ENCODE assay signal across 11 mouse cellular contexts in the genomic region with DNA sequence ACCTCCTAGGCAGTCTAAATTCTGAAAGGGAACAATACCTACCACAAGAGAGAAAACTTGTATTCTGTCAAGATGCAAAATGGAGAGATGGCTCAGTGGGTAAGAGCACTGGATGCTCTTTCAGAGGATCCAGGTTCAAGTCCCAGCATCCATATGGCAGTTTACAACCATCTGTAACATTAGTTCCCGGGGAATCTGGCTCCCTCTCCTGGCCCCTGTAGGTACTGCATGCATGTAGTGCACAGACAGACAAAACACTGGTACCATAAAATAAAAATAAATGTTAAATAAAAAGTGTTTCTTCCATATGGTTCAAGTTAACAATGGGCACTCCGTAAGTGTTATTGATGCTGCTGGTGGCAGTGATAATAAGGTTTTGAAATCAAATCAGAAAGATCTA. TPM values are rescaled to one million over a fixed set of nuclear protein-coding genes. Genes with fewer than 3 reads are reported as not detected.
DNase-seq lines count a peak whose midpoint lies in the region; ATAC-seq and TF ChIP-seq lines count a peak whose summit lies in the region.
"Had no signal": no experiment of that assay in that cellular context is flagged by ENCODE, and none has a peak within 500 bp of the region (broad histone marks: within the 10 kb centered on the region; RNA-seq: fewer than 3 reads in every experiment).

No protein-coding gene starts in this region.

- no peak overlapping the region for H3K4me3 ChIP-seq in heart, embryonic 12.5 days
- H3K4me3 ChIP-seq in testis, adult 2 months (ENCODE audit: control insufficient read depth, low read depth, low read length): no peak overlapping the region
- H3K4me3 ChIP-seq: heart, embryonic 13.5 days; limb, embryonic 13.5 days had no signal

- peak; percentile 35 for DNase-seq in heart, postnatal 4 days
- no peak for DNase-seq in testis, postnatal 14 days (ENCODE audit: low spot score)
- DNase-seq in kidney, postnatal 14 days: peak; percentile 15
- DNase-seq in thymus, postnatal 4 days: peak; percentile 76
- no peak for DNase-seq in layer of hippocampus, postnatal 36 days
- DNase-seq in frontal cortex, postnatal 25 days (ENCODE audit: low spot score in 2 of 2): no peak

- no peak for ATAC-seq in heart, embryonic 12.5 days (ENCODE audit: insufficient number of reproducible peaks, low FRiP score)
- ATAC-seq: activated CD4-positive, CD25-positive, alpha-beta regulatory T cell, adult 4 months had no signal

- H3K9ac ChIP-seq in heart, embryonic 12.5 days: no peak overlapping the region
- H3K9ac ChIP-seq: heart, embryonic 13.5 days; limb, embryonic 13.5 days had no signal

- WGBS in heart, embryonic 12.5 days: 83% methylated on average over 2 of the region's 2 CpGs

- TF ChIP-seq CTCF in testis, adult 2 months (IDR thresholded peaks at IDR 0.05; ENCODE audit: control insufficient read depth, insufficient read depth, insufficient replicate concordance, low read depth, low read length): peak; percentile 33; the same call in 1 of the 2 replicates

- TF ChIP-seq POLR2A in testis, adult 2 months (IDR thresholded peaks at IDR 0.05; ENCODE audit: control insufficient read depth, low read depth, low read length): no peak

- peaks cover 11% of the 10 kb centered on the region for H3K9me3 ChIP-seq in heart, embryonic 12.5 days (replicated peaks)

- H3K4me2 ChIP-seq in heart, embryonic 12.5 days: no peak overlapping the region
- H3K4me2 ChIP-seq: heart, embryonic 13.5 days; limb, embryonic 13.5 days had no signal

- H3K27ac ChIP-seq in heart, embryonic 12.5 days (ENCODE audit: poor library complexity, severe bottlenecking): no peak overlapping the region
- H3K27ac ChIP-seq in testis, adult 2 months (ENCODE audit: control insufficient read depth, insufficient read depth, low read depth, low read length): no peak overlapping the region
- H3K27ac ChIP-seq: heart, embryonic 13.5 days; limb, embryonic 13.5 days had no signal

- H3K27me3 ChIP-seq in heart, embryonic 12.5 days (replicated peaks): no peaks in the 10 kb centered on the region
- H3K27me3 ChIP-seq in testis, adult 2 months (ENCODE audit: control insufficient read depth, insufficient read depth, low read length): no peaks in the 10 kb centered on the region
- H3K27me3 ChIP-seq: heart, embryonic 13.5 days; limb, embryonic 13.5 days had no signal

- peaks cover 15% of the 10 kb centered on the region; the same call in 1 of the 2 replicates for H3K4me1 ChIP-seq in heart, embryonic 12.5 days (replicated peaks)
- peaks cover 7% of the 10 kb centered on the region for H3K4me1 ChIP-seq in testis, adult 2 months (ENCODE audit: control insufficient read depth, insufficient read depth, low read length)

- H3K36me3 ChIP-seq in heart, embryonic 12.5 days: no peaks in the 10 kb centered on the region
- no peaks in the 10 kb centered on the region for H3K36me3 ChIP-seq in testis, adult 2 months (ENCODE audit: control insufficient read depth, insufficient read depth, low read length)
- H3K36me3 ChIP-seq: heart, embryonic 13.5 days; limb, embryonic 13.5 days had no signal

RNA-seq across cellular contexts. Expression of gene Alox5ap, which starts 18.4 kb away (rescaled TPM):
- total RNA-seq in heart, postnatal 4 days (2021): 1 to 10 TPM; 7.6 TPM
- 4.5 and 4.9 TPM in 2 replicates for polyA plus RNA-seq in heart, embryonic 12.5 days (2016; fragmentation: Nextera tagmentation; extraction: Ambion mirVana)
- polyA plus RNA-seq in testis, adult 2 months (2012; rRNA removed): 4.0 and 6.0 TPM in 2 replicates
- total RNA-seq in layer of hippocampus, postnatal 36 days (2021): 10 to 100 TPM in 1 of 2 experiments, 1 to 10 TPM in 1; 9.8 to 12.4 TPM

Comparison
In these comparisons a context has a peak if more than half of its experiments do, and no peak if none do; other contexts are left out.
1. DNase-seq: peak in heart, postnatal 4 days (single experiment), kidney, postnatal 14 days (single experiment) and thymus, postnatal 4 days (single experiment); none in testis, postnatal 14 days (single experiment), layer of hippocampus, postnatal 36 days (0 of 2) and frontal cortex, postnatal 25 days (0 of 2).